Mouse (Mus musculus) embryonic facial prominence, embryonic 14.5 days (tissue): ENCODE measurements around the gene Ctsa. TPM values are rescaled to one million over a fixed set of nuclear protein-coding genes. Genes with fewer than 3 reads are reported as not detected.
A peak's percentile ranks its signal among the peaks of the same experiment; 100 is the strongest.

ENCODE experiments used
- ATAC-seq: fragments of 200-750 bp; cut with Nextera tagmentation; 2 replicates; pipeline ENCODE4 v1.8.0; 2017; ENCODE audit warnings: low read depth, moderate number of reproducible peaks, moderate TSS enrichment
- DNase-seq: peaks from one replicate; pipeline ENCODE4 v3.0.0-alpha.2; 2015; ENCODE audit warnings: low spot score
- H3K27ac ChIP-seq: fragments of 300-500 bp; sonication (generic); replicated peaks from 2 replicates; pipeline ENCODE4 v1.5.1; 2014; ENCODE audit warnings: low read depth, mild to moderate bottlenecking, low read length, moderate library complexity
- H3K27me3 ChIP-seq: fragments of 300-500 bp; sonication (generic); replicated peaks from 2 replicates; pipeline ENCODE4 v1.6.1; 2014; ENCODE audit warnings: low read length; ENCODE audit not compliant: control insufficient read depth, insufficient read depth
- H3K36me3 ChIP-seq: fragments of 300-500 bp; sonication (generic); 2 replicates; pipeline ENCODE4 v1.6.1; 2014; ENCODE audit warnings: low read length, mixed read lengths; ENCODE audit not compliant: control insufficient read depth, insufficient read depth
- H3K4me1 ChIP-seq: fragments of 300-500 bp; sonication (generic); 2 replicates; pipeline ENCODE4 v1.6.1; 2014; ENCODE audit warnings: antibody characterized with exemption, low read length; ENCODE audit not compliant: control insufficient read depth, insufficient read depth
- H3K4me2 ChIP-seq: fragments of 300-500 bp; sonication (generic); 2 replicates; pipeline ENCODE4 v1.6.1; 2014; ENCODE audit warnings: low read depth, mild to moderate bottlenecking, low read length, moderate library complexity, mixed read lengths
- H3K4me3 ChIP-seq: fragments of 300-500 bp; sonication (generic); 2 replicates; pipeline ENCODE4 v1.5.1; 2014; ENCODE audit warnings: low read depth, mild to moderate bottlenecking, low read length
- H3K9ac ChIP-seq: fragments of 300-500 bp; sonication (generic); 2 replicates; pipeline ENCODE4 v1.6.1; 2014; ENCODE audit warnings: low read depth, mild to moderate bottlenecking, low read length, moderate library complexity, mixed read lengths
- H3K9me3 ChIP-seq: fragments of 300-500 bp; sonication (generic); 2 replicates; pipeline ENCODE4 v1.6.1; 2016; ENCODE audit warnings: low read length; ENCODE audit not compliant: control insufficient read depth
- WGBS: fragments of 180-500 bp; shearing (Covaris S2); extraction: QIAGEN DNeasy Blood & Tissue Kit; methylation state at CpG from one replicate; pipeline ENCODE4 v1.1.7; 2014; 5-methylcytosine and 5-hydroxymethylcytosine counted together
- polyA plus RNA-seq: library from polyadenylated mRNA; unstranded; fragments of >200 nt; fragmentation: Nextera tagmentation; extraction: Ambion mirVana; gene quantifications from 2 replicates; pipeline ENCODE4 v1.2.1, GENCODE M21; 2014

The Ctsa gene
- polyA plus RNA-seq, 1 experiment from 2014 or later, result 140 TPM

DNA sequence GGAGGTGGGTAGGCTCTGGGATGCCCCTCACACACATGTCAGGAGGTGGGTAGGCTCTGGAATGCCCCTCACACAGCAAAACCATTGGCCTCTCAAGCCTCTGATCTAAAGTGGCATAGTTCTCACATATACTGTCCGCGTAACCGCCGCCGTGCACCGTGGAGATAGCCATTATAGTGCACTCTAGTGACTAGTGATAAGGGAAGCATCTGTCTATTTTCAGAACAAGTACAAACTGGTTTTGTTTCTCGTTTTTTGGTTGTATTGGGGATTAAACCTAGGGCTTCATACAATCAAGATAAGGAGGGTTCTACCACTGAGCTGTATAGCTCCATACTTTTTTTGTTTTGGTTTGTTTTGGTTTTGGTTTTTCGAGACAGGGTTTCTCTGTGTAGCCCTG lies 16.9 kb upstream of the Ctsa start:
- H3K4me2 ChIP-seq, result no peak overlapping the region
- H3K27me3 ChIP-seq, result no peaks in the 10 kb centered on the region
- DNase-seq, result no peak
- H3K4me3 ChIP-seq, result no peak overlapping the region
- H3K9ac ChIP-seq, result no peak overlapping the region
- H3K4me1 ChIP-seq, result no peaks in the 10 kb centered on the region
- H3K27ac ChIP-seq, result no peak overlapping the region
- no peak for ATAC-seq
- peaks cover 6% of the 10 kb centered on the region; the same call in 1 of the 2 replicates for H3K36me3 ChIP-seq
- no peaks in the 10 kb centered on the region for H3K9me3 ChIP-seq
- 94% methylated on average over 8 of the region's 8 CpGs for WGBS

DNA sequence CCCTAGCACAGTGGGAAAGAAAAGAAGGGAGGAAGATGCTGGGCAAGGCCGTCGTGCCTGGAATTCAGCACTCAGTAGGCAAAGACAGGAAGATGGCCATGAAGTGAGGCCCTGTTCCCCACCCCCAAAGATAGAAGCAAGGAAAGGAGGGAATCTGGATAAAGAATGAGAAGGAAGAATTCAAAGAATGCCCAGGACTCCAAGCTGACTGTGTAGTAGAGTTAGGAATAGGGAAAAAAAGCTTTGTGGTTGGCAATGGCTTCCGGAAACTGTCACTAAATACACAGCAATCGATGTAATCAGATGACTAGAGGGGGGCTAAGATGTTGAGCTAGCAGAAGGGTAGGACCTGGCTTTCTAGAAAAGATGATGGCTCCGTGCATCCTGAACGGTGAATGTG lies 15.5 kb upstream of the Ctsa start:
- Histone ChIP-seq H3K27me3 (no peaks in the 10 kb centered on the region), H3K9ac (no peak overlapping the region), H3K9me3 (no peaks in the 10 kb centered on the region), H3K36me3 (peaks cover 13% of the 10 kb centered on the region), H3K4me1 (no peaks in the 10 kb centered on the region), H3K4me3 (no peak overlapping the region), H3K27ac (no peak overlapping the region), H3K4me2 (no peak overlapping the region)
- DNase-seq, result no peak
- ATAC-seq, result no peak
- WGBS, result 80% methylated on average over 6 of the region's 6 CpGs

DNA sequence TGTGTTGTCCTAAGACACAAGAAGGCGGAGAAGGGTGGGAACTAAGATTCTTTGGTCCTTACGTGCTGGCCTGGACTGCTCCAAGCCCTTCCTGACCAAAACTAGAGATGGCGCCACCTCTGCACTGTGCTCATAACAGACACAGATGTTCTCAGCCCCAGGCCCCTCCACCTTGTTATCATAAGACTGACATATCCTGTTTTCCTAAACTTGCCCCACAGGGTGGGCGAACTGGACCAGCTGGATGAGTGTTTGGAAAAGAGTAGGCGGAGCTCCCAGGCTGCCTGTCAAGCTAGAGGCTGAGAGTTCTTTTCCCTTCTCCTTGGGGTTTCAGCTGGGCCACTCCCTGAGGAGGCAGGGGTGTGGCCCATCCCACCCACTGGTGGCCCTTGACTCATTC lies 15.0 kb upstream of the Ctsa start:
- Histone ChIP-seq H3K27me3 (no peaks in the 10 kb centered on the region), H3K4me2 (no peak overlapping the region), H3K9ac (no peak overlapping the region), H3K4me1 (no peaks in the 10 kb centered on the region), H3K36me3 (peaks cover 13% of the 10 kb centered on the region), H3K4me3 (no peak overlapping the region), H3K27ac (no peak overlapping the region), H3K9me3 (no peaks in the 10 kb centered on the region)
- ATAC-seq (no peak), DNase-seq (peak; percentile 62)
- 54% methylated on average over 5 of the region's 5 CpGs for WGBS

DNA sequence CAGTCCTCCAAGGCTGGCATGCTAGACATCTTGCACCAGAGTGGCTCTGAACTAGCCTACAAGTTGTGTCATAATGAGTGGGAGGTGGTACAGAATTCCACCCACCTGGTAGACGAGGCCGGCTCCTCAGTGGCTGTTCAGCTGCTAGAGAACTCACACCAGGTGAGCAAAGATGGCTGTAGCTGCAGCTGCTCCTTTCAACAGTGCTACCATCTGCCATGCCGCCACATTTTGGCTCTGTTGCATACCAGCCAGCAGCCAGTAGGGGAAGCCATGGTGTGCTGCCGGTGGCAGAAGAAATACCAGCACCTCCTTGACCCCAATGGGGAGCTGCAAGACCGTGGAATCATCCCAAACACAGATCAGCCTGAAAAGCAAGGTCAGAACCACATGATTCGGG lies 11.6 kb upstream of the Ctsa start:
- no peak overlapping the region for H3K4me3 ChIP-seq
- DNase-seq (no peak), ATAC-seq (no peak)
- H3K27me3 ChIP-seq, result no peaks in the 10 kb centered on the region
- peaks cover 27% of the 10 kb centered on the region for H3K36me3 ChIP-seq
- 88% methylated on average over 6 of the region's 6 CpGs for WGBS
- no peak overlapping the region for H3K27ac ChIP-seq
- no peak overlapping the region for H3K4me2 ChIP-seq
- no peaks in the 10 kb centered on the region for H3K9me3 ChIP-seq
- peaks cover 3% of the 10 kb centered on the region for H3K4me1 ChIP-seq
- H3K9ac ChIP-seq, result no peak overlapping the region

DNA sequence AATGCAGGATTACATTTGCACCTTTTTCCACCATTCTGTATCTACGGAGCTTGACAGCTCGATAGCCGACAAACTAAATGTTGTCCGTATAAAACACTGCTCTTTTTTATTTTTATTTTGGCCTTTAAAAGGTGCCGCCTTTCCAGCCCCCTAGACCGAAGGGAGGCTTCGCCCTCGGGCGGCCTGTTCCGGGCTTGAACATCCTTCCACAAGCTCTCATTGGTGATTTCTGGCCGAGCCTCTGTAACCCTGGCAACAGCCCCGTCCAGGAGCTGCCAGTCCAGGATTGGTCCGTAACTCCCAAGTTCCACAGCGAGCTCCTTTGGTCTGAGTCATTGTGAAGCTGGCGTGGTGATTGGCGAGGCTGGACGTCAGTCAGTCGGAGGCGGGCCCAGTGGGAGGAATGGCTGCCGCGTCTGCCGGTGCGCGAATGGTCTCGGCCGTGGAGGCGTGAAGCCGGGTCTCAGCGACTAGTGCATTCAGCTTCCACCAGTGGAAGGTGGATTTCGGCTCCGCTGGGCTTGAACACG lies 10.0 kb upstream of the Ctsa start, which contains the start of gene Zswim1:
TSS of gene Zswim1 (plus strand) at position 51 of the 530 bp plus-strand sequence.
- no peaks in the 10 kb centered on the region for H3K9me3 ChIP-seq
- H3K4me1 ChIP-seq, result peaks cover 3% of the 10 kb centered on the region
- peaks cover 43% of the 10 kb centered on the region for H3K36me3 ChIP-seq
- no peaks in the 10 kb centered on the region for H3K27me3 ChIP-seq
- H3K27ac ChIP-seq, result peak within 1 kb of the TSS; percentile 79
- peak within 1 kb of the TSS; percentile 69 for H3K9ac ChIP-seq
- ATAC-seq (peak; percentile 100), DNase-seq (peak; percentile 99)
- peak within 1 kb of the TSS; percentile 55 for H3K4me2 ChIP-seq
- peak within 1 kb of the TSS; percentile 67 for H3K4me3 ChIP-seq
- 1% methylated on average over 32 of the region's 32 CpGs for WGBS

DNA sequence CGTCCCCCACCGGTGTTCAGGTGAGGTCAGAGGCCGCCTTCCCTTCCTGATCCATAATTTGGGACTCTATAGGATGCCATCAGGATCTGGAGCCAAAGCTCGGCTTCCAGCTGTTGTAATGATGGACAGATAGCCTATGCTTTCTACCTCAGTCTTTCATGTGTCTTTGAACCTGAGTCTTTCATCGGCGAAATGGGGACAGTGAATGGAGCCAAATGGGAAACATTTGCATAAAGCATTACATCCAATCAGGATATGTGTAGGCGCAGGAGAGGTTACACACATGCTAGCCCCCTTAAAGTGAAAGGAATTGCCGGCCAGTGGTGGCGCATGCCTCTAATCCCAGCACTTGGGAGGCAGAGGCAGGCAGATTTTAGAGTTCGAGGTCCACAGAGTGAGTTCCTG lies 9.5 kb upstream of the Ctsa start:
- Histone ChIP-seq H3K27ac (peak overlapping the region; percentile 79), H3K4me3 (peak overlapping the region; percentile 67), H3K4me1 (peaks cover 3% of the 10 kb centered on the region), H3K9me3 (no peaks in the 10 kb centered on the region), H3K4me2 (peak overlapping the region; percentile 55), H3K9ac (peak overlapping the region; percentile 69), H3K36me3 (peaks cover 44% of the 10 kb centered on the region), H3K27me3 (no peaks in the 10 kb centered on the region)
- ATAC-seq (peak; percentile 67), DNase-seq (peak; percentile 72)
- 3% methylated on average over 10 of the region's 10 CpGs for WGBS

DNA sequence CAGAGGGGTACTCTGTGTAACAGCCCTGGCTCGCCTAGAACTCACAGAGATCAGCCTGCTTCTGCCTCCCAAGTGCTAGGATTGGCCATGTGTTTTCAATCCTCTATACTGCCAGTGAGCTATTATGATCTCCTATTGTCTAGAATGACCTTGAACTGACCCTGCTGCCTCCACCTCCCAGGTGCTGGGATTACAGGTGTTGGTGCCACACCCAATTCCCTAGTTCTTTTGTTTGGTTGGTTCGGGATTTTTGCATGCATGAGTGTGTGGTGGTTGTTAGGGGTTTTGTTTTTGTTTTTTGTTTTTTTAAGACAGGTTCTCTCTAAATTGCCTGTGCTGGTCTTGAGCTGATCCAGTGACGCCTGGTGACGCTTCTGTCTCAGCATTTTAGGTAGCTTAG lies 8.7 kb upstream of the Ctsa start:
- H3K4me3 ChIP-seq, result no peak overlapping the region
- peaks cover 3% of the 10 kb centered on the region for H3K4me1 ChIP-seq
- H3K4me2 ChIP-seq, result peak overlapping the region; percentile 55
- DNase-seq (no peak), ATAC-seq (no peak)
- no peak overlapping the region for H3K9ac ChIP-seq
- H3K36me3 ChIP-seq, result peaks cover 44% of the 10 kb centered on the region
- 95% methylated on average over 4 of the region's 4 CpGs for WGBS
- no peaks in the 10 kb centered on the region for H3K27me3 ChIP-seq
- H3K27ac ChIP-seq, result no peak overlapping the region
- no peaks in the 10 kb centered on the region for H3K9me3 ChIP-seq

DNA sequence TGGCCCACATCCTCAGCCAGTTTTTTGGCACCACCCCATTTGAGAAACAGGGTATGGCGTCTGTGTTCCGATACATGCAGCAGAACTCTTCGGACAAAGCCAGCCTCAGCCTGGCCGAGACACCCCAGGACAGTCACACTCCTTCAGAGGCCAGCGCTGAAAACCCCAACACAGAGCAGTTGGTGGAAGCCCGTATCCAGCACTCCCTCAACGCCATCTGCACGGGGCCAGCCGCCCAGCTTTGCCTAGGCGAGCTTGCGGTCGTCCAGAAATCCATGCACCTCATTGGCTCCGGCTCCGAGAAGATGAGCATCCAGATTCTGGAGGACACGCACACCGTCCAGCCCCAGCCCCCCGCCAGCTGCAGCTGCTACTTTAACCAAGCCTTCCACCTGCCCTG lies 7.2 kb upstream of the Ctsa start:
- H3K9ac ChIP-seq, result no peak overlapping the region
- H3K4me1 ChIP-seq, result peaks cover 3% of the 10 kb centered on the region
- no peak overlapping the region for H3K27ac ChIP-seq
- no peaks in the 10 kb centered on the region for H3K27me3 ChIP-seq
- H3K4me2 ChIP-seq, result no peak overlapping the region
- peaks cover 41% of the 10 kb centered on the region for H3K36me3 ChIP-seq
- no peaks in the 10 kb centered on the region for H3K9me3 ChIP-seq
- ATAC-seq, result no peak
- DNase-seq, result no peak
- H3K4me3 ChIP-seq, result no peak overlapping the region
- 95% methylated on average over 17 of the region's 17 CpGs for WGBS

DNA sequence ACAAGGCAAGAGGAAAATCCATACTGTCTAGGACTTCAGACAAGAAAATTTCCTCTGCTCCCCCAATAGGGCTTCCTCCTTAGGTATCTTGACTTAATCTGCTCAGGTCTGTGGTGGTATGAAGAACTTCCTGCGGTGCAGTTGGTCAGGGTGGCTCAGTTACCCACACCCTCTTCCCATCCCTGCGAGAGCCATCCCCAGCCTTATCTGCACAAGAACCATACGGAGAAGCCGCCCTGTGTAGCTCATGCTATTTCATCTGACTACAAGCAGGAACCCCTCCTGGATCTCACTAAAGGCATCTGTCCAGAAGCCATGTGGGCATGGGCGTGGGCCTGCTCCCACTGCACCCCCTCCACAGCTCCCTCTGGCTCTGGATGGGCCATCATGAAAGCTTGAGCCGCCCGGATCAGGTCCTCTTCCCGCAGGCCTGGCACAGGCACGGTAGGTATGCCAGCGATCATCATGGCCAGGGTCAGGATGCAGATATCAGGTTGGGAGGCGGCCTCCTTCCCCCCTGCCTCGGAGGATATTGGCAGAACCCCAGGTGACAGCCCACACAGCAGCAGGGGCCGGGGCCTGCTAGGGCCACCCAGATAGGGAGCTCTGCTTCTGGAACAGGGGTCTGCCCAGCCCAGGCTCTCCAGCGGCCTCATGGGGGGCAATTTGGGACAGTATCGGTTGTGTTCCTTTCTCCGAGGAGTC lies 5.4 kb upstream of the Ctsa start:
- DNase-seq, result no peak
- no peak overlapping the region for H3K4me3 ChIP-seq
- ATAC-seq, result no peak
- no peaks in the 10 kb centered on the region for H3K27me3 ChIP-seq
- no peaks in the 10 kb centered on the region for H3K9me3 ChIP-seq
- WGBS, result 89% methylated on average over 16 of the region's 16 CpGs
- H3K4me1 ChIP-seq, result peaks cover 3% of the 10 kb centered on the region
- no peak overlapping the region for H3K9ac ChIP-seq
- H3K27ac ChIP-seq, result no peak overlapping the region
- H3K36me3 ChIP-seq, result peaks cover 32% of the 10 kb centered on the region
- no peak overlapping the region for H3K4me2 ChIP-seq
